Comparison of ENCODE assay signal across 10 mouse cellular contexts in genomic region chr2:128412974-128413373, GRCm38 (mm10).
A peak's percentile ranks its signal among the peaks of the same experiment; 100 is the strongest.
DNase-seq lines count a peak whose midpoint lies in the region; ATAC-seq lines count a peak whose summit lies in the region.
"Had no signal": no experiment of that assay in that cellular context is flagged by ENCODE, and none has a peak within 500 bp of the region (broad histone marks: within the 10 kb centered on the region; RNA-seq: fewer than 3 reads in every experiment).

No protein-coding gene starts in this region.

- peaks cover 9% of the 10 kb centered on the region; the same call in 1 of the 2 replicates for H3K4me1 ChIP-seq in hindbrain, embryonic 13.5 days (replicated peaks)
- H3K4me1 ChIP-seq: stomach, embryonic 15.5 days had no signal

- no peaks in the 10 kb centered on the region for H3K9me3 ChIP-seq in hindbrain, embryonic 13.5 days
- H3K9me3 ChIP-seq: stomach, embryonic 15.5 days had no signal

- H3K36me3 ChIP-seq in hindbrain, embryonic 13.5 days = no peaks in the 10 kb centered on the region
- H3K36me3 ChIP-seq: stomach, embryonic 15.5 days had no signal

- peak; percentile 34 for DNase-seq in adrenal gland, postnatal 14 days
- no peak for DNase-seq in adrenal gland, adult 8-10 months
- DNase-seq in urinary bladder, postnatal 14 days (ENCODE audit: low spot score) = peak; percentile 22
- no peak for DNase-seq in urinary bladder, postnatal 25 days (ENCODE audit: low spot score)
- no peak for DNase-seq in layer of hippocampus, adult 9-11 months
- no peak for DNase-seq in ovary, postnatal 14 days (ENCODE audit: low spot score)

- peak; percentile 69 for ATAC-seq in megakaryocyte-erythroid progenitor cell, adult 5-6 weeks (replicated peaks; ENCODE audit: low FRiP score, low TSS enrichment, poor library complexity, severe bottlenecking)
- no peak for ATAC-seq in hindbrain, embryonic 13.5 days (ENCODE audit: low FRiP score)
- ATAC-seq: midbrain, embryonic 16.5 days had no signal

- no peak overlapping the region for H3K9ac ChIP-seq in hindbrain, embryonic 13.5 days
- H3K9ac ChIP-seq: stomach, embryonic 15.5 days had no signal

- 0 out of 2 replicates have a peak, but pooled peaks cover 15% of the 10 kb centered on the region for H3K27me3 ChIP-seq in hindbrain, embryonic 13.5 days
- H3K27me3 ChIP-seq: stomach, embryonic 15.5 days had no signal

- 36% methylated on average over 10 of the region's 10 CpGs for WGBS in hindbrain, embryonic 13.5 days

- no peak overlapping the region for H3K27ac ChIP-seq in hindbrain, embryonic 13.5 days
- H3K27ac ChIP-seq: stomach, embryonic 15.5 days had no signal

- no peak overlapping the region for H3K4me2 ChIP-seq in hindbrain, embryonic 13.5 days
- H3K4me2 ChIP-seq: stomach, embryonic 15.5 days had no signal

- no peak overlapping the region for H3K4me3 ChIP-seq in hindbrain, embryonic 13.5 days
- H3K4me3 ChIP-seq: stomach, embryonic 15.5 days had no signal

Comparison
In these comparisons a context has a peak if more than half of its experiments do, and no peak if none do; other contexts are left out.
1. DNase-seq: peak in adrenal gland, postnatal 14 days (single experiment) and urinary bladder, postnatal 14 days (single experiment); none in adrenal gland, adult 8-10 months (single experiment), urinary bladder, postnatal 25 days (single experiment), layer of hippocampus, adult 9-11 months (single experiment) and ovary, postnatal 14 days (single experiment).